Mouse (Mus musculus) lung, postnatal 0 days (tissue): ENCODE data around the gene Nodal. TPM values are rescaled to one million over a fixed set of nuclear protein-coding genes. Genes with fewer than 3 reads are reported as not detected.
A peak's percentile ranks its signal among the peaks of the same experiment; 100 is the strongest.

ENCODE experiments used
- ATAC-seq: fragments of 200-750 bp; cut with Nextera tagmentation; 2 replicates; pipeline ENCODE4 v1.8.0; 2017; ENCODE audit warnings: moderate library complexity
- DNase-seq: peaks from one replicate; pipeline ENCODE4 v3.0.0-alpha.2; 2016; ENCODE audit warnings: low spot score
- H3K27ac ChIP-seq: fragments of 300-500 bp; sonication (generic); 2 replicates; pipeline ENCODE4 v1.5.1; 2014; ENCODE audit warnings: antibody characterized with exemption, mild to moderate bottlenecking, low read length, mixed read lengths
- H3K27me3 ChIP-seq: fragments of 300-500 bp; sonication (generic); replicated peaks from 2 replicates; pipeline ENCODE4 v1.6.1; 2014; ENCODE audit warnings: low read length, mixed read lengths; ENCODE audit not compliant: insufficient read depth
- H3K36me3 ChIP-seq: fragments of 300-500 bp; sonication (generic); 2 replicates; pipeline ENCODE4 v1.6.1; 2014; ENCODE audit warnings: low read length, mixed read lengths; ENCODE audit not compliant: insufficient read depth
- H3K4me1 ChIP-seq: fragments of 300-500 bp; sonication (generic); 2 replicates; pipeline ENCODE4 v1.6.1; 2014; ENCODE audit warnings: antibody characterized with exemption, low read depth, low read length, mixed read lengths; ENCODE audit not compliant: insufficient read depth
- H3K4me2 ChIP-seq: fragments of 300-500 bp; sonication (generic); replicated peaks from 2 replicates; pipeline ENCODE4 v1.6.1; 2014; ENCODE audit warnings: low read depth, mild to moderate bottlenecking, low read length, moderate library complexity, mixed read lengths
- H3K4me3 ChIP-seq: fragments of 300-500 bp; sonication (generic); 2 replicates; pipeline ENCODE4 v1.5.1; 2014; ENCODE audit warnings: low read depth, low read length
- H3K9ac ChIP-seq: fragments of 300-500 bp; sonication (generic); replicated peaks from 2 replicates; pipeline ENCODE4 v1.6.1; 2014; ENCODE audit warnings: low read depth, mild to moderate bottlenecking
- H3K9me3 ChIP-seq: fragments of 300-500 bp; sonication (generic); 2 replicates; pipeline ENCODE4 v1.6.1; 2016; ENCODE audit warnings: low read length, mixed read lengths
- CTCF ChIP-seq: IDR thresholded peaks from 2 replicates; pipeline ENCODE4 v1.5.1; 2016; ENCODE audit warnings: antibody characterized with exemption, mild to moderate bottlenecking
- EP300 ChIP-seq: IDR thresholded peaks from 2 replicates; pipeline ENCODE4 v1.6.1; 2016; ENCODE audit warnings: antibody characterized with exemption, mild to moderate bottlenecking, control low read depth
- WGBS: fragments of 180-500 bp; shearing (Covaris S2); extraction: QIAGEN DNeasy Blood & Tissue Kit; methylation state at CpG from one replicate; pipeline ENCODE4 v1.1.7; 2014; 5-methylcytosine and 5-hydroxymethylcytosine counted together
- polyA plus RNA-seq: library from polyadenylated mRNA; unstranded; fragments of >200 nt; fragmentation: Nextera tagmentation; extraction: Ambion mirVana; gene quantifications from 2 replicates; pipeline ENCODE4 v1.2.1, GENCODE M21; 2015

Gene Nodal
- polyA plus RNA-seq, 1 experiment from 2014 or later: 0.37 TPM

GRCm38 (mm10) chr10:61422861-61423260 lies 5.1 kb downstream of the Nodal start:
- 0 out of 2 replicates have a peak, but pooled peaks cover 6% of the 10 kb centered on the region for H3K4me1 ChIP-seq
- ATAC-seq (no peak), DNase-seq (no peak)
- no peak overlapping the region for H3K4me3 ChIP-seq
- no peak overlapping the region for H3K27ac ChIP-seq
- H3K4me2 ChIP-seq: no peak overlapping the region
- H3K27me3 ChIP-seq: peaks cover 16% of the 10 kb centered on the region
- 60% methylated on average over 12 of the region's 12 CpGs for WGBS
- no peaks in the 10 kb centered on the region for H3K36me3 ChIP-seq
- no peak for TF ChIP-seq CTCF
- no peak for TF ChIP-seq EP300
- H3K9ac ChIP-seq: no peak overlapping the region
- H3K9me3 ChIP-seq: no peaks in the 10 kb centered on the region

GRCm38 (mm10) chr10:61423289-61423688 lies 5.5 kb downstream of the Nodal start:
- peak; percentile 40 for DNase-seq
- Histone ChIP-seq H3K4me3 (no peak overlapping the region), H3K27me3 (peaks cover 11% of the 10 kb centered on the region; the same call in 1 of the 2 replicates), H3K9ac (no peak overlapping the region), H3K27ac (no peak overlapping the region), H3K9me3 (no peaks in the 10 kb centered on the region), H3K4me1 (0 out of 2 replicates have a peak, but pooled peaks cover 4% of the 10 kb centered on the region), H3K4me2 (no peak overlapping the region), H3K36me3 (no peaks in the 10 kb centered on the region)
- TF ChIP-seq EP300 (no peak), CTCF (peak; percentile 66)
- ATAC-seq: 0 out of 2 replicates have a peak, but pooled peaks have one; percentile 19
- 50% methylated on average over 10 of the region's 10 CpGs for WGBS

GRCm38 (mm10) chr10:61424500-61424899 lies 6.7 kb downstream of the Nodal start:
- Histone ChIP-seq H3K36me3 (no peaks in the 10 kb centered on the region), H3K9me3 (no peaks in the 10 kb centered on the region), H3K27ac (no peak overlapping the region), H3K27me3 (no peaks in the 10 kb centered on the region), H3K4me3 (no peak overlapping the region), H3K9ac (no peak overlapping the region), H3K4me1 (no peaks in the 10 kb centered on the region), H3K4me2 (no peak overlapping the region)
- 17% methylated on average over 7 of the region's 7 CpGs for WGBS
- TF ChIP-seq CTCF: no peak
- TF ChIP-seq EP300: no peak
- DNase-seq (peak; percentile 56), ATAC-seq (0 out of 2 replicates have a peak, but pooled peaks have one; percentile 9)

- no peak overlapping the region for H3K4me3 ChIP-seq
- no peak for TF ChIP-seq CTCF
- no peak for TF ChIP-seq EP300
- no peak for ATAC-seq
Observed at GRCm38 (mm10) chr10:61425047-61425446, 7.3 kb downstream of the Nodal start.

GRCm38 (mm10) chr10:61426251-61426757 lies 8.5 kb downstream of the Nodal start:
- H3K27ac ChIP-seq: peak overlapping the region; percentile 2; the same call in 1 of the 2 replicates
- ATAC-seq (peak; percentile 42), DNase-seq (no peak)

More at GRCm38 (mm10) chr10:61425047-61425446, 7.3 kb downstream of the Nodal start:
- no peaks in the 10 kb centered on the region for H3K9me3 ChIP-seq
- DNase-seq: no peak
- no peak overlapping the region for H3K27ac ChIP-seq
- H3K9ac ChIP-seq: no peak overlapping the region
- H3K36me3 ChIP-seq: no peaks in the 10 kb centered on the region; the same call in 1 of the 2 replicates
- no peaks in the 10 kb centered on the region for H3K27me3 ChIP-seq
- no peak overlapping the region for H3K4me2 ChIP-seq
- no peaks in the 10 kb centered on the region for H3K4me1 ChIP-seq
- 64% methylated on average over 2 of the region's 2 CpGs for WGBS

GRCm38 (mm10) chr10:61427951-61428350 lies 10.2 kb downstream of the Nodal start:
- Histone ChIP-seq H3K4me3 (no peak overlapping the region), H3K9me3 (no peaks in the 10 kb centered on the region), H3K9ac (no peak overlapping the region), H3K27ac (no peak overlapping the region), H3K36me3 (peaks cover 20% of the 10 kb centered on the region; the same call in 1 of the 2 replicates), H3K4me1 (no peaks in the 10 kb centered on the region), H3K4me2 (no peak overlapping the region), H3K27me3 (no peaks in the 10 kb centered on the region)
- TF ChIP-seq CTCF (no peak), EP300 (no peak)
- 79% methylated on average over 6 of the region's 6 CpGs for WGBS
- ATAC-seq (no peak), DNase-seq (no peak)

More at GRCm38 (mm10) chr10:61426251-61426757, 8.5 kb downstream of the Nodal start:
- 34% methylated on average over 2 of the region's 2 CpGs for WGBS
- Histone ChIP-seq H3K4me3 (no peak overlapping the region), H3K27me3 (no peaks in the 10 kb centered on the region), H3K4me2 (no peak overlapping the region), H3K4me1 (no peaks in the 10 kb centered on the region), H3K9me3 (no peaks in the 10 kb centered on the region), H3K36me3 (peaks cover 11% of the 10 kb centered on the region; the same call in 1 of the 2 replicates), H3K9ac (no peak overlapping the region)
- TF ChIP-seq EP300 (no peak), CTCF (no peak)
